ENCODE assay signal across 8 mouse cellular contexts in the genomic region with DNA sequence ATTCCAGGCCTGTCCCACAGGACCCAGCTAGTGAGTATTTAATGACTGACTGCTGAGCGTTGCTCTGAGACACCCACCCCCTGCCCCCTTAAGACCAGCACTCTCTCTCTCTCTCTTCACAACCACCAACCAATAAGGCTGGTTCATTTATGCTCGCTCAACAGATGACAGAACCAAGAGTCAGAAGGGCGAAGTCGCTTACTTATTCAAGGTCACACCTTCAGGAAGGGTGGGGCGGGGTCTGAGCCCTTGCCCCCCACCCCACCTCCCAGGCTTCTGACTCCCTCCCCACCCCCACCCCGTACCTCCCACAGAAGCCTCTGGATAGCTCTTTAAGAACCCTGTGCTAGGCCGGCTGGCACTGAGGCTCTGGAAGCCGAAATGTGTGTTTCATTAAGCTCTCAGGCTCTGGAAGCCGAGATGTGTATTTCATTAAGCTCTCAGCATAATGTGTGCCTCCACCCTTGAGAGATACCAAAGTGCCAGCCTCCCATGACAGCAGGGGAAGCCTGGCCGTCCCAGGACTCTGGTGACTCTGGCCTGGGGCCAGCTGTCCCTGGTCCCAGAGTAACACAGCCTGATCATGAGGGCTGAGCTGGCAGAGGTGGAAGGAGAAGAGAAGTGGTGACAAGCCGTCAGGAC. TPM values are rescaled to one million over a fixed set of nuclear protein-coding genes. Genes with fewer than 3 reads are reported as not detected.
A peak's percentile ranks its signal among the peaks of the same experiment; 100 is the strongest.
DNase-seq lines count a peak whose midpoint lies in the region; ATAC-seq and TF ChIP-seq lines count a peak whose summit lies in the region.

No protein-coding gene starts in this region.

- peak overlapping the region; percentile 67 for H3K4me3 ChIP-seq in megakaryocyte, embryonic 14.5 days (replicated peaks)
- H3K4me3 ChIP-seq in heart, embryonic 14.5 days (ENCODE audit: control insufficient read depth in 1 of 2, insufficient read depth in 1 of 2, low read depth in 1 of 2, low read length in 2 of 2), result no peak overlapping the region
- H3K4me3 ChIP-seq in myocyte, result no peak overlapping the region

- peak overlapping the region; percentile 62 for H3K9ac ChIP-seq in heart, embryonic 14.5 days (ENCODE audit: low read length)

- peaks cover 47% of the 10 kb centered on the region for H3K27me3 ChIP-seq in megakaryocyte, embryonic 14.5 days (replicated peaks)
- no peaks in the 10 kb centered on the region for H3K27me3 ChIP-seq in heart, embryonic 14.5 days (ENCODE audit: control insufficient read depth, insufficient read depth, low read length)
- H3K27me3 ChIP-seq in myocyte (ENCODE audit: control insufficient read depth, insufficient read depth, insufficient read length), result no peaks in the 10 kb centered on the region

- peaks cover 48% of the 10 kb centered on the region for H3K4me1 ChIP-seq in megakaryocyte, embryonic 14.5 days
- peaks cover 49 to 58% of the 10 kb centered on the region in 2 experiments for H3K4me1 ChIP-seq in heart, embryonic 14.5 days (ENCODE audit: control insufficient read depth in 2 of 2, insufficient read depth in 2 of 2, low read length in 2 of 2)

- no peak for TF ChIP-seq POLR2A in myocyte (IDR thresholded peaks at IDR 0.05; ENCODE audit: insufficient read length, low read depth)

- 15% methylated on average over 11 of the region's 11 CpGs for WGBS in heart, embryonic 14.5 days

- no peaks in the 10 kb centered on the region for H3K79me2 ChIP-seq in myocyte (ENCODE audit: control insufficient read depth, insufficient read depth)

- peak; percentile 77 for DNase-seq in adrenal gland, postnatal 10 days
- no peak for DNase-seq in adrenal gland, postnatal 4 days (ENCODE audit: low spot score in 2 of 2)
- no peak for DNase-seq in right cerebral cortex, adult 2 months (ENCODE audit: low spot score in 2 of 2)
- no peak for DNase-seq in layer of hippocampus, postnatal 10 days (ENCODE audit: low spot score in 2 of 2)

- H3K9me3 ChIP-seq in megakaryocyte, embryonic 14.5 days, result no peaks in the 10 kb centered on the region
- no peaks in the 10 kb centered on the region for H3K9me3 ChIP-seq in heart, embryonic 14.5 days (ENCODE audit: control insufficient read depth, low read length)

- ATAC-seq in megakaryocyte, adult 5-6 weeks (ENCODE audit: poor library complexity, severe bottlenecking), result no peak
- ATAC-seq in heart, embryonic 14.5 days (ENCODE audit: insufficient number of reproducible peaks, insufficient read depth, low FRiP score, low read depth), result peak; percentile 83

- H3K4me2 ChIP-seq in heart, embryonic 14.5 days (ENCODE audit: low read length), result peak overlapping the region; percentile 52
- peak overlapping the region; percentile 40 for H3K4me2 ChIP-seq in myocyte (ENCODE audit: low read depth)

- H3ac ChIP-seq in myocyte (ENCODE audit: control insufficient read depth, insufficient read length), result no peak overlapping the region

- no peaks in the 10 kb centered on the region for H3K36me3 ChIP-seq in megakaryocyte, embryonic 14.5 days (replicated peaks; ENCODE audit: low read length)
- H3K36me3 ChIP-seq in heart, embryonic 14.5 days (ENCODE audit: control insufficient read depth, insufficient read depth, low read length), result no peaks in the 10 kb centered on the region
- H3K36me3 ChIP-seq in myocyte (ENCODE audit: control insufficient read depth, insufficient read depth), result no peaks in the 10 kb centered on the region

- peak overlapping the region; percentile 76 to 92 for H3K27ac ChIP-seq in heart, embryonic 14.5 days (replicated peaks in 1 of 2; ENCODE audit: control insufficient read depth in 1 of 2, insufficient read depth in 1 of 2, low read depth in 2 of 2, low read length in 2 of 2)

TF ChIP-seq in myocyte, 11 proteins besides CTCF, POLR2A, EP300 and RAD21:
- TF ChIP-seq POLR2AphosphoS2 (IDR thresholded peaks at IDR 0.05; ENCODE audit: insufficient read length, low read depth) (no peak), MYOG (IDR thresholded peaks at IDR 0.05; ENCODE audit: control insufficient read depth in 1 of 3, insufficient read depth in 1 of 3, insufficient read length in 2 of 3, low read depth in 2 of 3) (no peak), TCF3 (IDR thresholded peaks at IDR 0.05; ENCODE audit: insufficient read length, low read depth) (no peak), MAX (IDR thresholded peaks at IDR 0.05; ENCODE audit: low read depth) (no peak), MYOD1 (IDR thresholded peaks at IDR 0.05; ENCODE audit: control insufficient read depth in 1 of 3, insufficient read length in 2 of 3, low read depth in 2 of 3) (no peak), E2F4 (IDR thresholded peaks at IDR 0.05; ENCODE audit: insufficient read depth) (no peak), REST (IDR thresholded peaks at IDR 0.05; ENCODE audit: insufficient read depth, insufficient read length) (no peak), CEBPB (IDR thresholded peaks at IDR 0.05; ENCODE audit: insufficient read depth, poor library complexity, severe bottlenecking) (no peak), USF1 (IDR thresholded peaks at IDR 0.05; ENCODE audit: low read depth) (no peak), SRF (IDR thresholded peaks at IDR 0.05; ENCODE audit: control insufficient read depth, insufficient read length, low read depth) (no peak), TCF12 (IDR thresholded peaks at IDR 0.05; ENCODE audit: insufficient read depth, poor library complexity, severe bottlenecking) (no peak)

RNA-seq across cellular contexts. Expression of gene Ifnlr1, which starts 33.0 kb away (rescaled TPM):
- total RNA-seq in adrenal gland, postnatal 10 days (2021), result under 1 TPM; 0.45 to 0.61 TPM
- total RNA-seq in adrenal gland, postnatal 4 days (2021), result 1 to 10 TPM in 1 of 2 experiments, under 1 TPM in 1; 0.68 to 1.1 TPM
- not detected in 2 replicates for polyA plus RNA-seq in megakaryocyte, embryonic 14.5 days (2012; ENCODE audit: insufficient read depth, low replicate concordance)
- 8.6 and 10.8 TPM in 2 replicates for total RNA-seq in megakaryocyte, adult 5-6 weeks (2015)
- 2.8 and 4.8 TPM in 2 replicates for total RNA-seq in megakaryocyte, adult 5-6 weeks (2017)
- polyA plus RNA-seq in heart, embryonic 14.5 days (2014; fragmentation: Nextera tagmentation; extraction: Ambion mirVana), result 0.65 and 0.98 TPM in 2 replicates
- not detected for polyA plus RNA-seq in myocyte (2012; fragmentation: generic; extraction: Trizol)
- under 1 TPM; 0.41 to 0.42 TPM for total RNA-seq in layer of hippocampus, postnatal 10 days (2021)
